Mouse (Mus musculus): Measurements from ENCODE around the gene Klhdc4. TPM values are rescaled to one million over a fixed set of nuclear protein-coding genes. Genes with fewer than 3 reads are reported as not detected.

The Klhdc4 gene
- total RNA-seq, 2 experiments from 2014 or later = 28.5 to 36.2 TPM

DNA sequence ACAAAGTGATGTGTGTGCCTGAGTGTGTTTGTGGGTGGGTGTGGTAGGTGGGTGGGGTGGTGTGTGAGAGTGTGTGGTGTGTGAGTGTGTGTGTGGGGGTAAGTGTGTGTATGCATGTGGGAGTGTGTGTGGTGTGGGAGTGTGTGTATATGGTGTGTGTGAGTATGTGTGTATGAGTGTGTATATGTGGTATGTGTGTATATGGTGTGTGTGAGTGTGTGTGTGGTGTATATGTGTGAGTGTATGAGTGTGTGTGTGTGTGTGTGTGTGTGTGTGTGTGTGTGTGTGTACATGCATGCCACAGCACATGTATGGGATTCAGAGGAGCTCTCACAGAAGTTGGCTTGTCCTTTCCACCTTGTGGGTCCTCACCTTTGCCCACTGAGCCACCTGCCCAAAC is 17.4 kb upstream of the Klhdc4 start:
- no peak for TF ChIP-seq CTCF (conservative IDR thresholded peaks at IDR 0.05)
- H3K4me3 ChIP-seq = no peak overlapping the region
- DNase-seq (ENCODE audit: low spot score in 2 of 2) = no peak
- no peak overlapping the region for H3K27ac ChIP-seq

GRCm38 (mm10) chr8:121844765-121845164 is 15.4 kb upstream of the Klhdc4 start:
- Histone ChIP-seq H3K27ac (no peak overlapping the region), H3K4me3 (no peak overlapping the region)
- no peak for TF ChIP-seq CTCF (conservative IDR thresholded peaks at IDR 0.05)
- no peak for DNase-seq (ENCODE audit: low spot score in 2 of 2)

DNA sequence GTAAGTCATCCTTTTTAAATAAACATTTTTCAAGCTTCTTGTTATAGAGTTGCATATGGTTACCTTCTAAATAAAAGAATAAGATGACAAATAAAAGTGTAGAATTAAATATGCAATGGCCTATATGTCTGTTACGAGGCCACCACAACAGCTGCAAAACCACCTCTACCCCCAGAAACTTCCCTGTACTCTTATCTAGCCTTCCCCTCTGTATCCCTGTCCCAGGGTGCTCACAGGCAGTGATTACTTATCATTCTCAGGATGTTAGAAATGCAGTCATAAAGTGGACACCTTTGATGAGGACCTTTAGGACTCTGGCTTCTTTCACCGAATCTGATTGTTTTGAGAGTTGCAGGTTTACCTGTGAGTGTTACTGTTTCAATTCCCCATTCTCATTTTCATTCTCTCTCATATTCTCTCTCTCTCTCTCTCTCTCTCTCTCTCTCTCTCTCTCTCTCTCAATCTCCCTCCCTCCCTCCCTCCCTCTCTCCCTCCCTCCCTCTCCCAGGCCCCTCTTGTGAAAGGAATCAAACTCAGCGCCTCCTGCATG is 13.9 kb upstream of the Klhdc4 start:
- Histone ChIP-seq H3K27ac (no peak overlapping the region), H3K4me3 (no peak overlapping the region)
- no peak for DNase-seq (ENCODE audit: low spot score in 2 of 2)
- TF ChIP-seq CTCF (conservative IDR thresholded peaks at IDR 0.05) = no peak

- no peak for DNase-seq (ENCODE audit: low spot score in 2 of 2)
- no peak for TF ChIP-seq CTCF (conservative IDR thresholded peaks at IDR 0.05)
- H3K27ac ChIP-seq = no peak overlapping the region
- no peak overlapping the region for H3K4me3 ChIP-seq
Measured at GRCm38 (mm10) chr8:121842064-121842955, 12.9 kb upstream of the Klhdc4 start.

GRCm38 (mm10) chr8:121841242-121841641 is 11.9 kb upstream of the Klhdc4 start:
- peak; percentile 85 for TF ChIP-seq CTCF (conservative IDR thresholded peaks at IDR 0.05)
- no peak overlapping the region for H3K4me3 ChIP-seq
- peak; percentile 39 to 75 for DNase-seq (ENCODE audit: low spot score in 2 of 2)
- H3K27ac ChIP-seq = no peak overlapping the region

DNA sequence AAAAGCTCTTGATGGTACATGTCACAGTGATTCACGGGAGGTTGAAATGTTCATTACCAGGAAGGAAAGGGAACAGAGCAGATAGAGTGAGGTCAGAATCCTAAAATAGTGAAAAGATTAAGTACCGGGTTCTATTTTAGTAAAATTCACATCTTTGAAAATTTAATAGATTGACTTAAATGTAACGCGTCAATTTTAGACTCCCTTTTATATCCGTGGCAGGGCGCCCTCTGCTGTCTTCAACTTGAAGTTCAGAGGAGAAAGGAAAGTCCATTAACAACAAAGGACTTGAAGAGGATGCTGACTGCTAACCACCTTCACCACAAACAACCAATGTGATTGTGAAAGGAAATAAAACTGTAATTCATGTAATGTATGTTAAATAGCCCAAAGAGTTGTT is 3.1 kb upstream of the Klhdc4 start:
- TF ChIP-seq CTCF (conservative IDR thresholded peaks at IDR 0.05) = peak; percentile 82
- Histone ChIP-seq H3K4me3 (no peak overlapping the region), H3K27ac (no peak overlapping the region; the same call in 1 of the 2 replicates)
- DNase-seq (ENCODE audit: low spot score in 2 of 2) = peak; percentile 63 to 84

DNA sequence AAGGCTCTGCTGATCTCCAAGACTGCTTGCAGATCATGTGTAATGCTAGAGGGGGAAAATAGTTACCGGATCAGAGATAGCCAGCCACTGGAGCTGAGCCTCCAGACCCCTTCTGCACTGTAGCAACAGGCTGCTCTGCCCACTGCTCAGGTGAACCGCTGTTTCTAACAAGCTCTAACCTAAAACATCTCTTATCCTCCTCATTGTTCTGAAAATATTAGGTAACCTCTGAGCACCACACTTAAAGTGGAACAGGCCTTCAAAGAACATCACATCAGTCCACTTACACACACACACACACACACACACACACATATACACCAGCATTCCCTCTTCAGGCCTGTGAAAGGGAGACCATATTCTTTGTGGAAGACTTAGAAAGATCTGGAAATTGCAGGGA is 2.7 kb upstream of the Klhdc4 start:
- DNase-seq (ENCODE audit: low spot score in 2 of 2) = no peak
- no peak overlapping the region; the same call in 1 of the 2 replicates for H3K27ac ChIP-seq
- TF ChIP-seq CTCF (conservative IDR thresholded peaks at IDR 0.05) = no peak
- H3K4me3 ChIP-seq = no peak overlapping the region

DNA sequence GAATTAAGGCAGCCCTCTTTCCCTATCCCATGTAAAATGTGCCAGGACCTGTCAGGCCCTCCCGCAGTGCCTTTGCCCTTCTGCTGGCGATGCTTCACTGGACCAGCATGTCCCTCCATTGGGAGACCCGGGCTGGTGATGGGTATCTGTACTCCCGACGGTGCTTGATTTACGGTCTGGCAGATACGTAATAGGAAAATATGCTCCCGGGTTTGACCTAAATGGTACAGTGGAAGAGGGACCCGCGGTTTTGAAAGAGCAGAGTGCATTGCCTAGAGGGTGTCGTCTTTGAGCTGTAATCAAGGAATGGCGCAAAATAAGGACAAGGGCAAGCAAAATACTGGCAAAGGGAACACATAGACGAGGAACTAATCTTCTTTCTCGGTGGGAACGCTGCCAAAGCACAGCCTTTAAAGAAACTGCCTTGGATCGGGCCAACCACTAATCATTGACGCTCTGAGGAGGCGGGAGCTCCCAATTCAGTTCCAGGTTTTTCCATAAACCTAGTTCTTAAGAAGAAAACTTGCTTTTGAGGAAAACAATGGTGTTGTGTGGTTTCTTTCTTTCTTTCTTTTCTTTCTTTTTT is 501 bp upstream of the Klhdc4 start:
- TF ChIP-seq CTCF (conservative IDR thresholded peaks at IDR 0.05) = no peak
- DNase-seq (ENCODE audit: low spot score in 2 of 2) = peak in 1 of 2 experiments; percentile 10
- H3K4me3 ChIP-seq = peak overlapping the region; percentile 81

GRCm38 (mm10) chr8:121828376-121829023 is 869 bp downstream of the Klhdc4 start:
- no peak for TF ChIP-seq CTCF (conservative IDR thresholded peaks at IDR 0.05)
- no peak for DNase-seq (ENCODE audit: low spot score in 2 of 2)
- peak overlapping the region; percentile 81 for H3K4me3 ChIP-seq
- H3K27ac ChIP-seq = peak overlapping the region; percentile 90; the same call in 1 of the 2 replicates

More for the DNA sequence above, 501 bp upstream of the Klhdc4 start:
- peak overlapping the region; percentile 90 for H3K27ac ChIP-seq

DNA sequence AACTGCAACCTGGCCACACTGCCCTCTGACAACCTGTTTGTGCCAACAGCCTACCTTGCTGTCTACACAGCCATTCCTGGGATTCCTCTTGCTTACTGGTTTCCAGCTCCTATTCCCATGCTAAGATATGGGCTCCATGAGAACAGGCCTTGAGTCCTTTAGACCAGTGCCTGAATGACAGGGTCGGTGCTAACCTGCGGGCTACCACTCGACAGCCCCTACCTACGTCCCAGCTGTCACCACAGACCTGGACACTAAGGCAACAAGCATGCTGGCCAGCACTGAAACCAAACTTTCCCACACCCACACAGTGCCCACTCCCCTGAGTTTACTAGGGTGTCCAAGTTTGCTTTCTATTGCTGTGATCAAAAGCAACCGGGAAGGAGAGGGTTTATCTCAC is 1.6 kb downstream of the Klhdc4 start:
- Histone ChIP-seq H3K27ac (no peak overlapping the region), H3K4me3 (no peak overlapping the region; the same call in 1 of the 2 replicates)
- DNase-seq (ENCODE audit: low spot score in 2 of 2) = no peak
- TF ChIP-seq CTCF (conservative IDR thresholded peaks at IDR 0.05) = no peak

- TF ChIP-seq CTCF (conservative IDR thresholded peaks at IDR 0.05) = no peak
- H3K27ac ChIP-seq = no peak overlapping the region
- H3K4me3 ChIP-seq = no peak overlapping the region
- no peak for DNase-seq (ENCODE audit: low spot score in 2 of 2)
Measured at GRCm38 (mm10) chr8:121821770-121822169, 7.6 kb downstream of the Klhdc4 start.

GRCm38 (mm10) chr8:121821320-121821719 is 8.0 kb downstream of the Klhdc4 start:
- H3K27ac ChIP-seq = no peak overlapping the region
- H3K4me3 ChIP-seq = no peak overlapping the region
- no peak for DNase-seq (ENCODE audit: low spot score in 2 of 2)
- TF ChIP-seq CTCF (conservative IDR thresholded peaks at IDR 0.05) = no peak

- Histone ChIP-seq H3K27ac (no peak overlapping the region), H3K4me3 (no peak overlapping the region)
- TF ChIP-seq CTCF (conservative IDR thresholded peaks at IDR 0.05) = no peak
- DNase-seq (ENCODE audit: low spot score in 2 of 2) = peak in 1 of 2 experiments; percentile 1
Measured at GRCm38 (mm10) chr8:121820840-121821239, 8.5 kb downstream of the Klhdc4 start.

Measured in layer of hippocampus, adult 2 months (tissue).